Mouse (Mus musculus) hindbrain, embryonic 16.5 days (tissue): ENCODE measurements at regions not wholly inside any gene's neighbourhood (a gene's known extent, or its start where the extent isn't known, plus 50 kb on each side); places are given as distances from the start of the nearest gene placed in this dataset.

Experiments
- ATAC-seq: fragments of 200-750 bp; cut with Nextera tagmentation; 2 replicates; pipeline ENCODE4 v1.8.0; 2017; ENCODE audit warnings: moderate TSS enrichment, moderate library complexity
- H3K27ac ChIP-seq: fragments of 300-500 bp; sonication (generic); 2 replicates; pipeline ENCODE4 v1.5.1; 2014; ENCODE audit warnings: low read depth, mild to moderate bottlenecking, control low read depth, low read length, moderate library complexity
- H3K27me3 ChIP-seq: fragments of 300-500 bp; sonication (generic); replicated peaks from 2 replicates; pipeline ENCODE4 v1.6.1; 2014; ENCODE audit warnings: low read length; ENCODE audit not compliant: control insufficient read depth, insufficient read depth
- H3K36me3 ChIP-seq: fragments of 300-500 bp; sonication (generic); 2 replicates; pipeline ENCODE4 v1.6.1; 2014; ENCODE audit warnings: mild to moderate bottlenecking, low read length, moderate library complexity, mixed read lengths; ENCODE audit not compliant: control insufficient read depth, insufficient read depth
- H3K4me1 ChIP-seq: fragments of 300-500 bp; sonication (generic); 2 replicates; pipeline ENCODE4 v1.6.1; 2014; ENCODE audit warnings: low read depth, low read length; ENCODE audit not compliant: control insufficient read depth, insufficient read depth
- H3K4me2 ChIP-seq: fragments of 300-500 bp; sonication (generic); 2 replicates; pipeline ENCODE4 v1.6.1; 2014; ENCODE audit warnings: mild to moderate bottlenecking, low read length, control low read depth, moderate library complexity
- H3K4me3 ChIP-seq: fragments of 300-500 bp; sonication (generic); 2 replicates; pipeline ENCODE4 v1.5.1; 2014; ENCODE audit warnings: mild to moderate bottlenecking, low read length, control low read depth, moderate library complexity
- H3K9ac ChIP-seq: fragments of 300-500 bp; sonication (generic); 2 replicates; pipeline ENCODE4 v1.6.1; 2014; ENCODE audit warnings: low read depth, mild to moderate bottlenecking, control low read depth, low read length, moderate library complexity
- H3K9me3 ChIP-seq: fragments of 300-500 bp; sonication (generic); 2 replicates; pipeline ENCODE4 v1.6.1; 2014; ENCODE audit warnings: mild to moderate bottlenecking, low read length, moderate library complexity; ENCODE audit not compliant: control insufficient read depth
- WGBS: fragments of 180-500 bp; shearing (Covaris S2); extraction: QIAGEN DNeasy Blood & Tissue Kit; methylation state at CpG from one replicate; pipeline ENCODE4 v1.1.7; 2014; 5-methylcytosine and 5-hydroxymethylcytosine counted together

GRCm38 (mm10) chr7:134607886-134608285 lies 62.6 kb upstream of the Dock1 start:
- peaks cover 2% of the 10 kb centered on the region; the same call in 1 of the 2 replicates for H3K27me3 ChIP-seq
- no peaks in the 10 kb centered on the region for H3K36me3 ChIP-seq
- H3K4me3 ChIP-seq, result no peak overlapping the region
- 59% methylated on average over 3 of the region's 3 CpGs for WGBS
- no peak for ATAC-seq
- no peak overlapping the region for H3K4me2 ChIP-seq
- H3K9me3 ChIP-seq, result no peaks in the 10 kb centered on the region
- H3K27ac ChIP-seq, result no peak overlapping the region
- peaks cover 12% of the 10 kb centered on the region for H3K4me1 ChIP-seq
- no peak overlapping the region for H3K9ac ChIP-seq

GRCm38 (mm10) chr7:134610159-134610558 lies 60.3 kb upstream of the Dock1 start:
- H3K9me3 ChIP-seq, result no peaks in the 10 kb centered on the region
- 79% methylated on average over 2 of the region's 2 CpGs for WGBS
- H3K9ac ChIP-seq, result no peak overlapping the region
- no peaks in the 10 kb centered on the region for H3K36me3 ChIP-seq
- peaks cover 2% of the 10 kb centered on the region; the same call in 1 of the 2 replicates for H3K27me3 ChIP-seq
- H3K4me2 ChIP-seq, result no peak overlapping the region
- H3K4me1 ChIP-seq, result peaks cover 12% of the 10 kb centered on the region
- no peak overlapping the region for H3K27ac ChIP-seq
- no peak overlapping the region for H3K4me3 ChIP-seq
- no peak for ATAC-seq

GRCm38 (mm10) chr7:134611371-134611770 lies 59.1 kb upstream of the Dock1 start:
- ATAC-seq, result no peak
- H3K4me2 ChIP-seq, result no peak overlapping the region
- WGBS, result 47% methylated on average over 9 of the region's 9 CpGs

GRCm38 (mm10) chr7:134612175-134612633 lies 58.2 kb upstream of the Dock1 start:
- H3K4me3 ChIP-seq, result no peak overlapping the region
- H3K36me3 ChIP-seq, result no peaks in the 10 kb centered on the region
- H3K27ac ChIP-seq, result no peak overlapping the region
- ATAC-seq, result peak; percentile 79
- H3K4me1 ChIP-seq, result peaks cover 12% of the 10 kb centered on the region
- H3K27me3 ChIP-seq, result peaks cover 2% of the 10 kb centered on the region; the same call in 1 of the 2 replicates
- WGBS, result 53% methylated on average over 4 of the region's 4 CpGs
- no peak overlapping the region for H3K9ac ChIP-seq
- H3K9me3 ChIP-seq, result no peaks in the 10 kb centered on the region
- H3K4me2 ChIP-seq, result no peak overlapping the region

More at GRCm38 (mm10) chr7:134611371-134611770, 59.1 kb upstream of the Dock1 start:
- H3K9me3 ChIP-seq, result no peaks in the 10 kb centered on the region
- H3K4me1 ChIP-seq, result peaks cover 12% of the 10 kb centered on the region
- H3K27me3 ChIP-seq, result peaks cover 2% of the 10 kb centered on the region; the same call in 1 of the 2 replicates
- no peaks in the 10 kb centered on the region for H3K36me3 ChIP-seq
- H3K27ac ChIP-seq, result no peak overlapping the region
- H3K4me3 ChIP-seq, result no peak overlapping the region
- no peak overlapping the region for H3K9ac ChIP-seq

GRCm38 (mm10) chr7:134619220-134619975 lies 51.1 kb upstream of the Dock1 start:
- no peak for ATAC-seq
- Histone ChIP-seq H3K9ac (no peak overlapping the region), H3K4me1 (no peaks in the 10 kb centered on the region), H3K4me2 (no peak overlapping the region), H3K9me3 (no peaks in the 10 kb centered on the region), H3K4me3 (no peak overlapping the region), H3K36me3 (no peaks in the 10 kb centered on the region), H3K27me3 (no peaks in the 10 kb centered on the region), H3K27ac (no peak overlapping the region)
- 15% methylated on average over 2 of the region's 2 CpGs for WGBS

- Histone ChIP-seq H3K4me2 (no peak overlapping the region), H3K9me3 (no peaks in the 10 kb centered on the region), H3K27me3 (no peaks in the 10 kb centered on the region), H3K9ac (no peak overlapping the region), H3K4me1 (no peaks in the 10 kb centered on the region), H3K36me3 (no peaks in the 10 kb centered on the region), H3K4me3 (no peak overlapping the region), H3K27ac (no peak overlapping the region)
- WGBS, result 84% methylated on average over 5 of the region's 5 CpGs
- no peak for ATAC-seq
Observed at GRCm38 (mm10) chr7:134620006-134620405, 50.4 kb upstream of the Dock1 start.
